Mouse (Mus musculus): ENCODE measurements around the gene Bicc1.

The Bicc1 gene

DNA sequence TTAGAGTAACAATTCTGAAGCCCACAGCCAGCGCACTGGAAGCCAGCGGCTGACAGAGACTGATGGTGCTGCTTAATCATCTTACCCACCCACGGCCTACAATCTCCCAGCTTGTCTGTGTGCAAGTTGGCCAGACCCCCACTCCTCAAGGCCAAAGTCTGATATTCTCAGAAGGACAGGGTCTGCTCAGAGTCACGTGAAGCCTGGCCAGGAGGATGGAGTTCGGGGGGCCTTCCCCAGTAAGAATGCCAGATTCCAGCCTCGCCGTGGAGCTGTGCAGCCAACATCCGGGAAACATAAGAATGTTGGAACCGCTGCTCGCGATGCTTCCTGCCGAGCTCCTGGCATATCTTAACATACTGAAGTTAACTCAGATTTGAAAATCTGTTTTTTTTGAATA is 219.7 kb downstream of the Bicc1 start:
- DNase-seq, result no peak

DNA sequence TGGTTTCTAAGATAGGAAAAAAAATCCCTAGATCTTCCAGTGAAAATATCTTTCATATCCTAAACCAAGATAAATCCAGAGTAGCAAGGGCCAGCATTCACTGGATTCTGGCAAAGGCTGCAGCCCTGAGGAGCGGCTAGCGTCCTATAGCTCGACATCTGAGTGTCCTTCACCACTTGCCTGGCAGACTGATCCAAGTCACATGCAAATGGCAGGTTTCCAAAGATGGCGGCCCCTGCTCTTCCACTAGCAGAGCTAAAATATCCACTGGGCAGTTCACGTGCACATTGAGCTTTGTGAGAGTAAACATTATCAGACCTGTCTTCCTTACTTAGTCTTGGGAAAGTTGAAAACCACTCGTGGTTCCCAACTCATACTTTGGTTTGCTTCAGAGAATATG is 222.1 kb downstream of the Bicc1 start:
- DNase-seq, result no peak

DNA sequence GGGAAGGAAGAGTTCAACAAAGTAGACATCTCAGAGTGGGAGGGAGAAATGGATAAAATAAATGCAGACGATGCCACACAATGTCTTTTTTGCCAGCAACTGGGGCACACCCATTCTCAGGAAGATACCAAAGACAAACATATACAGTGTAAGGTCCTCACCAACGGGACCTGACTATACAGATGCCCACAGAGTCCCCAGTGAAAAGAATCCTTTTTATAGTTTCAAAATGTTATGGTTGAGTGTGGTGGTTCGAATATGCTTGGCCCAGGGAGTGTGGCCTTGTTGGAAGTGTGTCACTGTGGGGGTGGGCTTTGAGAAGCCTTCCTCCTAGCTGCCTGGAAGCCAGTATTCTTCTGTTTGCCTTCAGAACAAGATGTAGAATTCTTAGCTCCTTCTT is 223.5 kb downstream of the Bicc1 start:
- DNase-seq, result no peak

DNA sequence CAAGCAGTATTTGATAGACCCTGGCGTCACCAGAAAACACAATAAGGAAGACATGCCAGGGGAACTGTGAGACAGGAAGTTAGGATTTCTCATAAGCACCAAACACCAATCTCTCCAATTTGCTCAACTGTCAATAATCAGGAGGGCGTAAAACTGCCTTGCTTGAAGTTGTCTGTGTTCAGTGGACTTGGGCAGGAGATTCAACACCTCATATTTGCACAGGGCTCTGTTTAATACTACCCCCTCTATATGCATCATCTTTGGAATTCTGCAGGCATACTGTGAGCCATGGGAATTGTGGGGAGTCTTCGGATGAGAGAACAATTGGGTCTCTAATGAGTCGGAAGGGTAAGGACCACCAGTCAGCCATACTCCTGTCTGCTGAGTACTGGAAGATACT is 233.4 kb downstream of the Bicc1 start:
- no peak for DNase-seq

DNA sequence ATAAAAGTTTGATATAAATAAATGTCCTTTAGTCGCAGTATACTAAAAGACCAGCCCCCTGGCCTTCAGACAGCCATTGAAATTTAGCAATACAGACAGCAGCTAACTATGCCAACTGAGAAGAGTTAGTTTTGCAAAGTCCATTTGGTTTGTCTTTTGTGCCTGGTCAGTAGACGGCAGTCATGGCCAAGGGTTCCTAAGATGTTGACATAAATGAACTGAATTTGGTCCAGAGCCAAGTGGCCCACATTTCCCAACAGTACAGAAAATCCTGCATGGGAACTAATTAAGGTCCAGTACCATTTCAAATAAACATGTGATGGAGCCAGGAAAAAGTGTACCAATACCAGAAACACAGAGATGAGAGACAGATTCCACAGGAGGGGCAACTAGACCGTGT is 235.2 kb downstream of the Bicc1 start:
- peak; percentile 62 for DNase-seq

DNA sequence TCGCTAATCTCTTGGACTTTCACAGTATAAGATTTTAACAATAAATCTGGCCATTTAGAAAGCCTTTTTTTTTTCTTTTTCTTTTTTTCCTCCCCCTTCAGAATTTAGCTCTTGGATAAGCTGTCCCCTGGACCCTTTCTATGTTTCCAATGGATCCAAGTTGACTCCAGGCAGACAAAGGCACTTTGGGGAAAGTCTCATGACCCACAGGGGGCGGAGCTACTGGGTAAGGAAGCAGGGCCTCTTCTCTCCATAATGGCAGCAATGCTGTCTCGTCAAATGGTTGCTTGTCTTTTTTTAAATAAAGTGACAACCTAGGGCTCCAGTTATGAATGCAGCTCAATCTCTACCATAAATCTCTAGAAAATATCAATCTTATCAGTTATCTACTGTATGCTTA is 235.6 kb downstream of the Bicc1 start:
- DNase-seq, result no peak

DNA sequence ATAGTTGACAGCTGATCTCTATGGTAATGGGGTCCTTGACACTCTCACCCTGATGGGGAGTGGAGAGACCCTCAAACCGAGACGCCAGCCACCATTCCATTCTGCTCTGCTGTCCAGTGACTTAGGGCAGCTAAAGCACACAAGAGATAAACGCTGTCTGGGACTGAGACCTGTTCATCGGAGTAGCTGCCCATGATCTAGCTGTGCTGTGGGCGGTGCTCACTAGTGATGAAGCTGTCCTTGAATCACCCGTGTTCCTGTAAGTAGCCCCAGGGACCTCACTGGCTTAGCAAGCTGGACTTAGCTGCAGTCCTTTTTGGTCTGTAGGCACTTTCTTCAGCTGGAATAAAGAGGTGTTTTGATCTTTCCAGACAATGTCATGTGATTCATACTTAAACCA is 238.0 kb downstream of the Bicc1 start:
- DNase-seq, result no peak

DNA sequence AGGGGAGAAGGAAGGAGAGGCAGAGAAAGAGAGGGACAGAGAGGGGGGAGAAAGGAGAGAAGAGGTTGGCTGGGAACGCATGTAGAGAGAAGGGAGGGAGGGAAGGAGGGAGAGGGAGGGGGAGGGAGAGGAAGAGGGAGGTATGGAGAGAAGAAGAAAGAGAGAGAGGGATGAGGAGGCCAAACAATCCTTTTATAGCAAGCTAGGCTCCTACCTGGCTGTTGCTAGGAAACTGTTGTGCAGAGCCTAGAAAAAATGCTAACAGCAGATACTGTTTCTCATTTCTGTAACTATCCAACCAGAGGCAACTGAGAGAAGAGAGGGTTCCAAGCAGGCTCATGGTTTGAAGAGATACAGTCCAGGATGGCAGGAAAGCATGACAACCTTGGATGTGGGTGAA is 239.6 kb downstream of the Bicc1 start:
- DNase-seq, result no peak

DNA sequence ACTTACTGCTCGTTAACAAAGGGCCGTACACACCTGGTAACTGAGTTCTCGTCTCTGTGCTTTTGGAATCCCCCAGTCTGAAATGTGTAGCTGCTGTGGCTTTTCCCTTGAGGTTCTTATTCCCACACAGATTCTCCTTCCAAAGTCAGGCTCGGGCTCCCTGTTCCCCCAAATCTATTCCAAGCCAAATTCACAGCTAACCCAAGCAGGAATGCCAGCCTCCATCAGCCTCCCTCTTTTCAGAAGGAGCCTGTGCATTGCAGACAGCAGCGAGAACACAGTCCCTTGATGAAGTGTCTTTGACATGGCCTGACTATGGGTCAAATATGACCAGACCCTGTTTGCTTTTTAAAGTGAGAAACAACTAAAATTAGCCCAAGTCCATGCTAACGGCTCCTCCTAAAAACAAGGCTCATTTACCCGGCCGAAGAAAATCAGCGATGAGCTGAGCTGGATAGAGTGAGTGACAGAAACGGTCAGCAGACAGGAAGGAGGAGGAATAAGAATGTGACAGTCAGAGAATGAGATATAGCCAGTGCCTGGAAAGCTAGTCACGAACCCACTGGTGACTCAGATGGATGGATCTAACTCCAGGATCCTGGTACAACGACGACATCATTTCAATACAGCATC is 240.4 kb downstream of the Bicc1 start:
- peak; percentile 36 for DNase-seq

DNA sequence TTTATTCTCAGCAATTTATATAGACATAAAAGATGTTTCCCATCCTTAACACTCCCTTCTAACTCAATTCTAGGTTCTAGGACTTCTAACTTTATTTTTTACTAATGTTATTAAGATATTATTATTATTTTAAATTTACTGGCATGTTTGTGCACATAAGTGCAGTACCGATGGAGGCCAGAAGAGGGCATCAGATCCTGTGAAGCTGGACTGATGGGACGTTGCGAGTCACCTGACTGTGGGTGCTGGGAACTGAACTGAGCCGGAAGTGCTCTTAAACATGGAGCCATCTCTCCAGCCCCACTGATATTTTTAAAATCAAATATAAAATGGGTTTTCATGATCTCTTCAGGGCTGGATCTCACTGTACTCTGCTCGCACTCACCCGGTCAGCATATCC is 242.8 kb downstream of the Bicc1 start:
- DNase-seq, result no peak

DNA sequence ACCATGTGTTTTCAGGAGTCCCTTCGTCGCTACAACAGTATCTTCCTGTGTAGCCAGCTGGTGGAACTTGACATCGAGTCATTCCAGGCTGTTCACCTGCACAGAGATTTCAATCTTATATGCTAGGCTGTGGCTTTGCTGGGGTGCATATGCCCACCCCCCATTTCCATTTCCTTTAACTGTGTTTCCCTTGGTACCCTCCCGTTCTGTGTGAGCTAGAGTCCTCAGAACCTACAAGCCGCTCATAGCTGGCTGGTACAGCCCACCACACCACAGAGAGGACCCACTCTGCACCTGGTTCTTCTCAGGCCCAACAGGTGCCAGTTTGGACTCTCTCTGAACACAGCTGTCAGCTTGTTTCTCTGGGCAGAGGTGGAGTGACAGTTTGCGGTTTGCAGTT is 244.4 kb downstream of the Bicc1 start:
- DNase-seq, result no peak

DNA sequence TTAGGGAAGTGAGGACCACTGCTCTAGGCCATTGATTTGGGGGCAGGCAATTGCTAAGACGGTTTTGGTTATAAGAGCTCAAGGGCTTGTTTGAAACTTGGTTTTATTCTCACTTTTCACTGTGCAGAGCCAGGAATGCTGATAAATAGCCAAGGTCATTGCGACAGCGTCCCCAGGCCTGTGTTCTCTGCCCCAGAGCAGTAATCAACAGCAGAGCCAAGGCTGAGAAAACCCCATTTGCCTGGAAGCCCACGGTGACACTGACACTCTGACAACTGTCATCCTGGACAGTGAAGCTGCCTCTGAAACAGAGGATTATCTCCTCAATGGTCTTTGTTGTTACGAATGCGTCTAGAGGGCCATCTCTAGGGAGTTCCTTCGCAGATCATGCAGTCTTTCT is 255.6 kb downstream of the Bicc1 start:
- peak; percentile 35 for DNase-seq

DNA sequence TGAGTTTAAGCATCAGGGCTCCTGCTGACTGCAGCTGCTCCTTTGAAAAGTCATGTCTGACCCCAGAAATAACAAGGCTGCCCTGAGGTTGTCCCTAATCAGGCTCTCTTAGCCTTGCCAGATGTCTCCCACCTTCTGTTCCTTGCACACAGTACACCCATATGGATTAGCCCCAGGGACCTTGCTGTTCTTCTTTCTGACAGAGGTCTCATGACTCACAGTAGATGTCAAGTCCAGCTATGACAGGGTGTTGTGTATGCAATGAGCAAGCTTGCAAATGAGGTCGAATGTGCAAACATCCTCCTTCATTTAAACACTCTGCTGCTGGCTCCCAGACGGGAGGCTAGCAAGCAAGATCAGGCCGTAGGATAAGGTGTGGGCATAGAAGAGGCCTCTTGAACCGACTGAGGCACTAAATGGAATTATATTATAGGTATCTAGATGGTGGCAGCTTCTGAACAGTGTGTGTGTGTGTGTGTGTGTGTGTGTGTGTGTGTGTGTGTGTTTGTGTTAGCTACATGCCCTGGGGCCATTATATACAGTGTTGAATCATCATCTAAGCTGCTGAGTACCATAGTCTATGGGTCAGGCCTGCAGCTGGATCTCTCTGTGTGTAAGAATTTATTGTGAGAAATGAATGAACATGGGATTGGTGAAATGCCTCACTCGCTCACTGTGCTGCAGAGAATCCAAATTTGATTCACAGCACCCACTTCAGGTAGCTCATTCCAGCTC is 256.6 kb downstream of the Bicc1 start:
- no peak for DNase-seq

DNA sequence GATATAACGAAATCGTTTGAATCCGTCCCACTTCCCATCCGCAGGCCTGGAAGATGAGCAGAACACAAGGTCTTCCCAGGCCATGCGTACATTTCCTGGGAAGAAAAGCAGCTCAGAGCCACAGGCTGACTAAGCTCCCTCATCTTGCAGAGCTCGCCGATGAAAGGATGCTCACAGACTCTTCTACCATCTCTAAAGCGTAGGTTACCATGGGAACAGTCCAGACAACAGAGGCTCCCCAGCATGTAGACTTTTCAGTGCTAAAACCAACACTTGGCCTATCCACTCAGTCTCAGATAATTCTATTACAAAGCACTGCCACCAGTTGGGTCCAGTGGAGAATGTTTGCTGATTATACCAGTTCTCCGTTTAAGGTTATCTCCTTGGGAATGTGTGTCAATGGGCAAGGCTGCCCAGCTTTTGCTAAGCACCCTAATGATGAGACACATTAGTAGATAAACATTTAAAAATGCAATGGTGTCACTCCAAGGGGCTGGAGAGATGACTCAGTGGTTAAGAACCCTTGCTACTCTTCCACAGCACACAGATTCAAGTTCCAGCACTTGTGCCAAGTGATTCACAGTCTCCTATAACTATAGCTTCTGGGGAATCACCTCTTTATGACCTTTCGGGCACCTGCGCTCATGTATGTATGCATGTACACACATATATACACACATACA is 258.2 kb downstream of the Bicc1 start:
- no peak for DNase-seq

DNA sequence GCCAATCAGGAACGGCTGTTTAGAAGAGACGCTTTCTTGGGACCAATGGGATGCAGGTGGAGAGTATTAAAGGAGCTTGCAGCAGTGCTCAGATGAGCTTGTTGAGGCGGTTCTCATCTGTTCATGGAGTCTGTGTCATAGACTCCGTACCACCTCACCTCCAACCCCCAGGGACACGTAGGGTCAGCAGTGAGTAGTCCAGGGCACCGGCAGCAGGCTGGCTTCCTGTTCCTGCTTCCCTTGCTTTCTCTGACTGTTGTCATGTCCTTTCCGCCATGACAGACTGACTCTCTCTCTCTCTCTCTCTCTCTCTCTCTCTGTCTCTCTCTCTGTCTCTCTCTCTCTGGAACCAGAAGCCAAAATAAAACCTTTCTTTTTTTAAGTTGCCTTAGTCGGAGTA is 263.6 kb downstream of the Bicc1 start:
- DNase-seq, result no peak

DNA sequence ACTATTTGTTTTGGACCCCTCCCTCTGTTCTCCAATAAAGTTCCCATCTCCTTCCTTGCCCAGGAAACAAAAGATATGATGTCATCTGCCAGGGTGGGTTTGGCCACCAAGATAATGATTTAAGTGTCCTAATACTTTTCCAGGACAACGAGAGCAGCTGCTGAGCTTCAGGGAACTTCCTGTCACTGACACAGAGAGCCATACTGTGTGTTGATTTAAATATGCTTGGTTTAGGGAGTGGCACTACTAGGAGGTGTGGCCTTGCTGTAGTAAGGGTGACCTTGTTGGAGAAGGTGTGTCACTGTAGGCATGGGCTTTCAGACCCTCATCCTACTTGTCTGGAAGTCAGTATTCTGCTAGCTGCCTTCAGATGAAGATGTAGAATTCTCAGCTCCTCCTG is 281.5 kb downstream of the Bicc1 start:
- no peak for DNase-seq

DNA sequence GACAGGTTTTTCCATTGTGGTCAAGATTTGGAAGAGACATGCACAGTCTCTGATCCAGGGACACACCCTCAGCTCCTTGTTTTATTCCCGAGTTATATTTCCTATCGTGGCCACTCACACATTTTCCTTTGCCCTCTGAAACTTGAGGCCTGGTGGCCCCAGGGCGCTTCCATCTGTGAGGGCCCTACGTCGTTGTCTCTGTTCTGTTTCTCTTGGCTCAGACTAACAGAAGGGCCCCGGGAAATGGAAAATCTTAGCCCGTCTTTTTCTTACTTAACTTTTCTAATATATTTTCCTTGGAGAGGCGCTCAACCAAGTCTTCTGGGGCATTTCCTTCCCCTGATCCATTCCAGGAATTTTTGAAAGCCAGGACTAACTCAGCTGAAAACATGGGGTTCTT is 281.9 kb downstream of the Bicc1 start:
- DNase-seq, result no peak

DNA sequence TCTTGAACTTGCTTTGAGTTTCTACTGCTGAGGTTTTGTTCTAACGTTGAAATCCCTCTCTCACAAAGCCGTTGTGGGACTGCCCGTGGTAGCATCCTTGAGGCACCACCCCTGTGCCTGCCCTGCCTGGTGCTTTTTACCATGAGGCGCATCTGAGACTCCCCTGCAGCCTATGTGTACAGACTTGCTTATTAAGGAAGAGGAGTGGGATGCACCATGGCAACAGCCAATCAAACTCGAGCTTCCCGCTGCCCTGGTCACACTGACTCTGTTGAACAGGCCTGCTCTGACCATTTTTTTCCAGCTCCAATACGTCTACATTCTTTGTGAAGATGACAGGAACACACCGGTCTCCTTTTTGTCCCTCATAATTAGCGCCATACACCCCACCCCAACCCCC is 283.0 kb downstream of the Bicc1 start:
- DNase-seq, result no peak

DNA sequence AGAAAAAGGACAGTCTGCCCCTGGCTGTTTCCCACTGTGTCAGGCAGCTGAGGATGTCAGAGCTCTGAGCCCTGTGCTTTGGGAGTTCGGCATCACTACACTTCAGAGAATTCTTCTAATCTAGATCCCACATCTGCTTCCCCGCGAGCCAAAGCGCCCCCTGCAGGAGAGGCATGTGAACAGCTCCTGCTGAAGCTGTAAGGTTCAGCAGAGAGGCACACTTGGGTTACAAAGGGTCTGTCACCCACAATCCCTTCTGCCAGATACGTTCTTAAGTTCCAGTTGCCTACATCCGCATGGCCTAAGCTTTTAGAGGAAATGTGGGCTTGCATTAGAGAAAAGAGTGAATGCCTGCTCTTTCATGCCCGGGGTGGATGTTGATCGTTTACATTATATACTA is 283.4 kb downstream of the Bicc1 start:
- DNase-seq, result no peak

DNA sequence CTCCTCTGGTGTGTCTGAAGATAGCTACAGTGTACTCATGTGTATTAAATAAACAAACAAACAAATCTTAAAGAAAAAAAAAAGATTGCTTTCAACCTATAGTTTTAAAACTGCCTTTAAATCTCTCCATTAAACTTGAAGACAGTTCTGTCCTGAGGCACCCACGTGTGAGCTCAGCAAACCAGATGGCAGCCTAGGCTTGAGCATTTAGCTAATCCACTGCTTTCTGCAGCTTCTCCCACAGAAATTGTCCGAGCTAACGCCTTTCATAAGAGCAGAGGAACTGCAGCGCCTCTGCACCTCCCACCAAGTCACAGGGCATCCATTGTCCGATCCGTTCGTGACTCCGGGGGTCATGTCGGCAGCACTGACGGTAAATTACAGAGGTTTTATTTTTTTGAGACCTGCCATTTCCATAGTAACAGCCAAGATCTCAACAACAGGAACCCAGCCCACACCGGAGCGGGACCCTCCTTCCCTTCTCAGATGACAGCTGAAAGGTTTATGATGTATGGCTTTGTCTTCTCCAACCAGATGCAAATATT is 284.4 kb downstream of the Bicc1 start:
- no peak for DNase-seq
